Mouse (Mus musculus) 3134 (cell line): ENCODE measurements around the gene Exoc3l.

ENCODE experiments used
- DNase-seq: peaks from one replicate; pipeline ENCODE4 v3.0.0-alpha.2; 2011; ENCODE audit warnings: low spot score; ENCODE audit not compliant: insufficient read length; ENCODE audit errors: extremely low read depth

Exoc3l gene

DNA sequence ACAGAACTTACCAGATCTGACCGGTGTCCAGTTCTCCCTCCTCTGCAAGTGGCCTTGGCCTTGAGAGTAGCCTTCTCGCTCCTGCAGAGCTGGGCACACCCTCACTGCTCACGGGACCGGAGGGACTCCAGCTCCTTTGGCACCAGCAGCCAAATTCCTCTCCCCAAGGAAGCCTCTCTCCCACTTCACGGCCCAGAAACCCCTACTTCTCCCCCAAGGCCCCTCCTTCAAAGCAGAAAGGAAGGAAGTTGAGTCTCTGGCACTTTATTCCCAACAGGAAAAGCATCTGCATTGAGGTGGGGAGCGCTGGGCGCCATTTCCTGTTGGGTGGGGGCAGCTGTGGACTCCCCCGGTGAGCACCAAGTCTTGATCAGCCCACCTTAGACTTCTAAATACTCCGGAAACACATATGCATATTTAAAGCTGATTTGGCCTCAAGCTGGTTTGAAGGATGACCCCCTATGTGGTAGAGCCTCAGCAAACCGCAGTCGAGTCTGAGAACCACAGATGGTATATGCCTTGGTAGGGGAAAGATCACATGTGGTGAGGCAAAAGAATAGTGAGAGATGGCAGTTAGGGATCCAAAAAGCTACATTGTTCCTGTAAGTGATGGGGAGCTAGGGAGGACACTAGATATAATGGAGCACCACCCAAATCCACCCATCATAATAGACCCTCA is at the start of gene Exoc3l:
Gene Exoc3l (minus strand): TSS at position 207 of the 679 bp plus-strand sequence.
- no peak for DNase-seq

DNA sequence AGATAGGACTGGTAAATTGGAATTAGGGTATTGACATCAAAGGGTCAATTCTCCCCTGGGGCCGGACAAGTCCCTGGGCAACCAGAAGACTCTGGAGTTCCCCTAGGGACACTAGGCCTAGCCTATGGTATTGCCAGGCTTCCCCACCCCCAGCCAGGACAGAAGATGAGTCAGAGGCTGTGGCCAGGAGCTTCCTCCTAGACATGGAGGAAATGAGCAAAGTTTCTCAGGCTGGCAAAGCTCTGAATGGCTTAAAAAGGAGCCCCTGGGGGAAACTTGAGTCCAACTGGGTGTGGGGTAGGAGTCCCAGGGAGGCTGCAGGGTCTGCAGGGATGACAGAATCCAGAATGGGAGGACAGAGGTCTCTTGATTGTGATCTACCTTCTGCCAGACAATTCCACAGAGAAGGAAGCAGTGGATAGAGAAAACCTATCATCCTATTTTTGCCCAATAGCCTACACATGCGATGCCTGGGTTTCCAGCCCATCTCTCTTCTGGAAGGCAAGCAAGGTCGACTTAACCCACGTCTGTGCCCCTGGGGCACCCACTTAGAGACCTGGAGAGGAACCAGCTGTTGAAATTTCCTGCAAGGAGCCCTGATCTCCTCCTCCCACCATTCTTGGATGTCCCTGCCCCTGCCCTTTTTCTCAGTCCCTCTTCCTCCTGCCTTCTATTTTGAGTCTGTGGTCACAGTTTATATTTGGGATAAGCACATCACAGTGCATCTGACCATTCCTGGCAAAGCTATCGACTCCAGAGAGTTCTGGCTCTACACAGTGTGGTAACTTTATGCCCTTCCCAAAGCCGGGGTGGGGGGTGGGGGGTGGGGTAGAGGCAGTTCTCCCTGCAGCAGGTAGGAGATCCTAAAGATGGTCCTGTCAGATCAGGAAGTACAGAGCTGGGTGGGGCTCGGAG is 49.4 kb upstream of the Exoc3l start:
- DNase-seq, result peak; percentile 63

DNA sequence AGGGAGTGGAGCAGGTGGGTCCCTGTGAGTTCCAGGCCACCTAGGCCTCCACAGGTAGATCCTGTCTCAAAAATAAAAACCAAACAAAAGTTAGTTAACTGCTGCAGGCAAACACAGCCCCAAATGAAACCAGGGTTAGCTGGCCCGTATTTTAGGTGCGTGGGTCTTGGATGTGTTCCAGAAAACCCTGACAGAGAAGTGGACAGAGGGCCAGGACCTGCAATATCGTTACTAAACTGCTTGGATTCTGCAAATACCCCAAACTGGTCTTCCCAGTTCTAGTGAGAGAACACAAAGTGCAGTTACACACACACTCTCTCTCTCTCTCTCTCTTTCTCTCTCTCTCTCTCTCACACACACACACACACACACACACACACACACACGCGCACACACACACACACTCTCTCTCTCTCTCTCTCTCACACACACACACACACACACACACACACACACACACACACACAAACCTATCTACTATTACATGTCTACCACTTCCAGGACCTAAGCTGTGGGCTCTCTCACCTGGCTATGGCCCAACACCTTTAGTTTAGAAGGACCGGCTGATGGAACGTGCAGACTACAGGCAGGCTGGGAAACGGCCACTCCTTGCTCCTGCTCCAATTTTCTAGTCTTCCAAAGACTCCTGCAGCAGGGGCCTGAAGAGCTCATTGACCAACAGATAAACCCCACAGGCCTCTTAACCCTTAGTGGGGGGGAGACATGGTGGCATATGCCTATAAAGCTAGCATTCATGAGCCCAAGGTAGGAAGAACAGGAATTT is 48.1 kb upstream of the Exoc3l start:
- no peak for DNase-seq

DNA sequence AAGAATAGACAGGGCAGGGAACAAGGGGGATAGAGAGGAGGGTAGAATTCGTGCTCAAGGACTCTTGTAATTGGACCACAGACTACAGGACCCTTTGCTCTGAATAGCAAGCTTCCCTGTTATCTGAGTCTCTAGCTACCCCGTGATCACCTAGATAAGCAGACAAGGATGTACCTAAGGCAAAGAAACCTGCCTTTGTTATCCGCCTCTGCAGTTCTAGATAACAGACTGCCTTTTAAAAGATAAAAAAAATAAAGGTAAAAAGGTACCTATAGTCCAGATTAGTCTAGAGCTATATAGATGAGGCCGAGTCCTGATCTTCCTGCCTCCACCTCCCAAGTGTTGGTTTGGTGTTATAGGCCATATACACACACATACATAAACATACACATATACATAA is 46.9 kb upstream of the Exoc3l start:
- DNase-seq, result no peak

DNA sequence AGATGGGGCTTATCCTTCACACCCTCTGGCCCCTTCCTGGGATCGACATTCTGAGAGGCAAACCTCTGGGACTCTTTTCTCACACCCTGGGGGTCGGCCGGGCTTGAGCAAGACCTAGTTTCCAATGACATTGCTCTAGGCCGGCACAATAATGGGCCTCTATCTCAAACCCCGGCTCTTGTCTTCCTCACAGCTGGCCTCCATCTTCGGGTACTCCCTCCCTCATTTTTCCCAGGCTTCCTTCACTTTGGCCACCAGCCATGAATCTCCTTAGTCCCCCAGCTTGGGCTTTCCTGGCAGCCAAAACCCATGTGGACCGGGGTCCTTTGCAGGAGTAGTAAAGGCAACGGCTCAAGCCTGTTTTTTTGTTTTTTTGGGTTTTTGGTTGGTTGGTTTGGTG is 45.5 kb upstream of the Exoc3l start:
- no peak for DNase-seq

DNA sequence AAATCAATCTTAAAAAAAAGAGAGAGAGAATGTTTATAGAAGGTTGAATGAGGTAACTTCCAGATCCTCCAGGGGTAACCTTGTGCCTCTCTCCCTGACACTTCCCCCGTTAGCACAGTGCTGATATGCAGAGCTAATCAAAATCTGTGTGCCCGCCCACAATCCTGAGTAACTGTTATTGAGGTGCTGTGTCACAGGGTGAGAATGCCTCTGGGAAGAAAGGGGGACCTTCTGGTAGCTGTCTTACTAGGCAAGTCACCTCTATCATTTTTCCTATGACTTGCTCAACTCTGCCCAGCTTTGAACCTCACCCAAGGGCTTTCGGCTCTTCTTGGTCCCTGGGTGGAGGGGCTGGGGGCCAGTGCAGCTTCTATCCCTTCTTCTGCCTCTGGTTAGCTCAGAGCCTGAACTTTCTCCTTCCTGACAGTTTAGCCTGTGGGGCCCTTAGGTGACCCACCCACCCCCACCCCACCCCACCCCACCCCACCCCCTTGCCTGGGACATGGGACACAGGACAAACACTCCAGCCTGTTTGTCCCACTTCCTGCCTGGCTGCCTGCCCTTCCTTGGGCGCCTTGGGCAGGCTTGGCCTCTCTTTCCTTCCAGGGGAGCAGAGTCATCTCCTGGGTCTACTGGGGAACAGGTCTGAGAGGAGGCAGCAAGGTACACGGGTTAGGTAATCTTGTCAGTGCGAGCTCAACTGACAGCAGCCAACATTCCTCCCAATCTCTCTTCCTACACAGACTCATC is 44.2 kb upstream of the Exoc3l start:
- DNase-seq, result no peak

DNA sequence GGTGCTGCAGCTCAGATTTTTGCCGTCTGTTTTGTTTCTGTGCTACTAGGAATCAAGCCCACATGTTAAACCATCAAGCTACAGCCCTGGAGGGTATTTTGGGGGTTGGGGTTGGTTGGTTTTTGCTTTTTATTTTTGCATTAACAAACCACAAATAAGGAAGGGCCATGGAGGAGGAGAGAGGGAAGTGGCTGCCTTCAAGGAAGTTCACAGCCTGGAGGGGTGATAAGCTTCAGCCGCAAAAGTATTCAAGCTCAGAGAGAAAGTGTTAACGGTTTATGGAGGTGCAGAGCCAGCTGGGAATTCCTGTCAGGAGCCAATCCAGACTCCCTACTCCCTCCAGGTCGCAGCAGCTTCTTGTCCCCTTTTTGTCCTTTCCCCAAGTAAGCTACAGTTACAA is 43.1 kb upstream of the Exoc3l start:
- DNase-seq, result no peak

DNA sequence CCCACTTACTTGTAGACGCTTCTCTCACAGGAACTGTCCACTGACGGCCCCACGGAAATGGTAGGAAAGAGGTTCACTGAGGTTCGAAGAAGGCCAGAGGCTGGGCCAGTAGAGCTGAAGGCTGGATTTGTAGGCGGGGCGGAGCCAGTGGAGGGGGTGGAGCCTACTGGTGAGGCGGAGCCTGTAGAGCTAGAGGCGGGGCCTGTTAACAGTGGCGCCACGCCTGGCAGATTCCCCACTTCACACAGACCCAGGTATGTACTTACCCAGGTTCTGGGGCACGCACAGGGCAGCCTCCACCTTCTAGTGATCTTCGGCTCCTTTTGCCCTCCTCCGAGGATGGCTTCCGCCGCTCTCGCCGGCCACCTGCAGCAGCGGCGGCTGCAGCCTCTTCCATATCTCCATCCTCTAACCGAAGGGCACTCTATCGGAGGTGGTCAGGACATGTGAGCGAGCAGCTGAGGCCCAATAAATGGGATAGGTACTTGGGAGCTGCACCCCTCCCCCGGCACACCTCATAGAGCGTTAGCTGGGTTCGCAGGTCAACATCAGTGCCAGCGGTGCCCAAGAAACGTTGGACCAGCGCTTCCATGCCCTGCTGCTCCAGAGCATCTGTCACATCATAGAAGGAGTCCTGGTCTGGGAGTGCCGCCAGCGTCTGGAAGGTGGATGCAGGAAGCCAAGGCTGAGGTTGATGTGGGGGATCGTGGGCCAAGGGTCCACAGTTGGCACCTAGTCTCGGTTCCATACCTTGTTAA is 40.7 kb upstream of the Exoc3l start:
- no peak for DNase-seq

DNA sequence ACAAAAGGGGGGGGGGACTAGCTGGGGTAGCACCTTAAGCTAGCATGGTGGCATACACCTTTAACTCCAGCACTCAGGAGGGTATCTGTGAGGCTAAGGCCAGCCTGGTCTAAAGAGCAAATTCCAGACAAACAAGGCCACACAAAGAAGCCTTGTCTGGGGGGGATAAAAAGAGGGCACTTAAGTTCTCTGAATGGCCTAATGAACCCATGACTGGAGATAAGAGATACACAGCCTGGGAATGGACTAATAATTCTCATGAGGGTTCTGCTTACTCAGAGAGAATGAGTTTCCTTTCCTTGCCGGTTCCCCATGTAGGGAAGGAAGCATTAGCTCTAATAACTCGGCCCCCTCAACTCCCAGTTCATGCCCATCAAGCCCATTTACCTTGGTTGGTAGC is 36.6 kb upstream of the Exoc3l start:
- DNase-seq, result no peak

DNA sequence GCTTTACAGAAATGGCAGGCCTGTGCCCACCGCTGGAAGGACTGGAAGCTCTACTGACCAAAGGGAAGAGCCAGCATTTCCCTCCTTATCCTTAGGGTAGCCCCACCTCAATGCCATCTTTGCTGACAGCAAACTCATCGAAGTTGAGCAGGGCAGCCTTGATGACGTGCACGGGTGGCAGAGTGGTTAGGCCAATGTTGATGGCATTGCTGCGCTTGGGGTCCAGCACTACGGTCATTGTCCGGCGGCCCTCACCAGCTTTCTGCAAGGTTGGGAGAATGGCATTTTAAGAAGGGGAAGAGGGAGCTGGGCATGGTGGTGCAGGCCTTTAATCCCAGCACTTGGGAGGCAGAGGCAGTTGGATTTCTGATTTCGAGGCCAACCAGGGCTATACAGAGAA is 36.0 kb upstream of the Exoc3l start:
- DNase-seq, result no peak

DNA sequence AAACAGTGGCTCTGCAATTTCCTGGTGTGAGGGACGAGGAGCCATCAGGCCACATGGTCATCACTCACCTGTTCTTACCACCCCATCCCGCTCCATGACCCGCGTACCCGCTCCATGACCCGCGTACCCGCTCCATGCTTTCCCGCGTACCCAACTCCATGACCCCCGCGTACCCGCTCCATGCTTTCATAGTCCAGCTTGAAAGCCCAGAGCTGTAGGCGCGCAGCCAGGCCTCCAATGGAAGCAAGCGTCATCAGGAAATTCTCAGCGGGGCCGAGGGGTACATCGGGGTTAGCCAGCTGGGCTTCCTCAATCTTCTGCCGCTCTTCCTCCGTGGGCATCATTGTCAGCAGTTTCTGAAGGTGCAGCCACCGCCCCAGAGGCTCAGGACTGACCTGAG is 35.6 kb upstream of the Exoc3l start:
- no peak for DNase-seq

DNA sequence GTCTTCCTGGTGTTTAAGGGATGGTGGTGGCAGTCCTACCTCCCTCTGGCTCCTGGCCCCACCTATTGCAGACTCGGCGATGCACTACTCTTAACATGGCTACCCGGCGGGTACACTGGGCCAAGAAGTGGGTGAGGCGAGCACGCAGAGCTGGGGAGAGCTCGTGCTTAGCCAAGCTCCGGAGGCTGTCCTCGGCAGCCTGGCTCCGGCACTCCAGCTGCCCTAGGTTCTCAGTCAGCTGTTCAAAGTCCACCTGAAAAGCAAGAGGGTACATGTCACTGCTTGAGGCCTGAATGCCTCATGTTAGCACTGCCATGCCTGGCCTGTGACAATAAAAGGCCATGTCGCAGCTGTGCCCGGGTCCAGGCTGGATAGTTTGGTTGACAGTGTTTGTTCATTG is 34.4 kb upstream of the Exoc3l start:
- DNase-seq, result no peak

DNA sequence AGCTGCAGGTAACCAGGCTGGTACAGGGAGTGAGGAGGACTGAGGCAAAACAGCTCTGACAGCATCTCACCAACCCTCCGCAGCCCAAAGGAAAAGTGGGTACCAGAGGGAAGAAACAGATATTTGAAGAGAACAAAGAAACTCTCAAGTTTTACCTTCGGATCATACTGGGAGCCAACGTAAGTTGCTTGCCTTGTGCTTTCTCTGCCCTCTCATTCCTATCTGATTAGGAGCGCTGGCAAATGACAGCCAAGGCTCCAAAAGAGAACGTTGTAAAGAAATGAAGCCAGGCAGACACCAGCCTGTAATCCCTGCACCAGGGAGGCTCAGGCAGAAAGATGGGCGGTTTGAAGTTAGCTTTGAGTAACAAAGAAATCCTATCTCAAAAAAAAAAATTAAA is 31.1 kb upstream of the Exoc3l start:
- no peak for DNase-seq

DNA sequence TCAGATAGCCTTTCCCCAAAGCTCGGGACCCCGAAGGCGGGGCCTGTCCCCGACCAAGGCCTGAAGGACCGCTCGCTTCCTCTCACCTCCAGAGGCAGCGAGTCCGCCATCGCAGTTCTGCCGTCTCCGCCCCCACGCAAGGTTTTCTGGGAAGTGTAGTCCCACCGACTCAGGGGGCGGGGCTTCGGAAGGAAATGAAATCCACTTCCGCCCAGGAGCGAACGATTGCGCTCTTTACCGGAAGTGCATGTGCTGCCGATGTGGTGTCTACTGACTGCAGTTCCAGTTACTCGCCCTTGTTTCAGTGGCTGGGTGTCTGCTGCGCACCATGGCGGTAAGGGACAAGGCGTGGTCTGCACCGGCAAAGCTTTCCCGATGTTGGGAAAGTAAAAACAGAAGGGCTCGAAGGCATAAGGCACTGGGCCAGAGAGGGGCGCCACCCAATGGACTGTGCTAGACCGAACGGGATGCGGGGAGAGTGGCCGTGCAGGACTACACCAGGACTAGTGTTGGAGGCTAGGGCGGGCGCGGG is 30.3 kb upstream of the Exoc3l start, which contains the start of the genes Lrrc29 and Tmem208:
Gene Lrrc29 (minus strand): TSS at position 138 of the 532 bp plus-strand sequence.
Gene Tmem208 (plus strand): TSS at position 214 of the 532 bp plus-strand sequence.
- peak; percentile 90 for DNase-seq

DNA sequence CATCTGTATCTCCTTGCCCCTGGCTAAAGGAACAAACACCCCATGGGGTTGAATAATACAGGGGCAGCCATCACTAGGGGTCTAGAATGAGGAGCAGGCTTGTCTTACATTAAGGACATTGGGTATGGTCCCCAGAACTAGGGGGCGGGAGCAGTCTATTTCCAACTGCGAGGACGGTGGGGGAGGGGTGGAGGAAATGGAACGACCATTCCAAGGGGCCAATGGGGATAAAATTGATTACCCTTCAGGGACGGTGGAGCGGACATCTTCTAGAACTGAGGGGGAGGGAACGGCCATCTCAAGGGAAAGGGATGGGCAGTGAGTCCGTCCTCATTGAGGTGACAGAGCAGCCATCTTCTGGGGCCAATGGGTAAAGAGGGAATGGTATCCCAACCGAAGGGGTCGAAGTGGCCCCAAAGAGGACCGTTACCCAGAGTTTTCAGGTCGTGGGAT is 29.8 kb upstream of the Exoc3l start:
- no peak for DNase-seq

DNA sequence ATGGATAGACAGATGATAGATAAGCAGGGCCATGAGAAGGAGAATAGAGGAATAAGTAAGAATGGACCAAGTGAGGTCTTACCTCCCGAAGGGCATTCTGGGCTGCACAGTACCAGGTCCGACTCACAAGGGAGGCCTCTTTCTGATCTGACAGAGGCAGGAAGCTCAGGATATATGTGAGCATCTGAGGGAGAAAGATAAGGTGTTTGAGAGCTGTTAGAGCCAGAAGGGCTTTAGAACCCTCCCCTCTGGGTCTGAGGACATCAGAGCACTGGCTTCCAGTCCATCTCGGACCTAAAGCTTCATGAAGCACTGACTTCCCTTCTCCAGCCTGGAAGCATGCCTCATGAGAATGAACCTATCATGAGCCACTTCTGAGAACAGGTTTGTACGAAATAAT is 27.3 kb upstream of the Exoc3l start:
- no peak for DNase-seq

DNA sequence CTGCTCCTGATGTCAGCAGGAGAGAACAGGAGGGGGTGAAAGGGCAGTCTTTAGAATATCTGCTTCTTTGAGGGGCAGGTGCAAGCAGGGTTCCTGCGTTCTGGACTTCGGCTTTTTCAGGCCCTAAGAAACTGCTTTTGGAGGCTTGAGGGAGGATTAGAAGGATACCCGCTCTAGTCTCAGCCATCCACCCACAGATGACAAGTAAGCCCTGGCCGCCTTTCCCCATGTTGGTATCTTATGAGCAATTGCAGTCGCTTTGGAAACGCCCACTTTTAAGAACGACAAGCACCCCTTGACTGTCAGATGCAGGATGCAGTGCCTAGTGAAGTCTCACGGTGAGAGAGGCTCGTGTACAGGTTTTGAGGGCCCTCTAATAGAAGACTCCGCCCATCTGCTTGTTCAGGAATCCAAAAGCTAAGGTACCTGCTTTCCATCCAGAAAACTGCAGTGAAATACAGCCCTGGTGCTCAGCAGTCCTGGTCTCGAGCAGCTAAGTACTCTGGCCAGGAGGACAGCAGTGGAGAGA is 22.8 kb upstream of the Exoc3l start:
- no peak for DNase-seq

DNA sequence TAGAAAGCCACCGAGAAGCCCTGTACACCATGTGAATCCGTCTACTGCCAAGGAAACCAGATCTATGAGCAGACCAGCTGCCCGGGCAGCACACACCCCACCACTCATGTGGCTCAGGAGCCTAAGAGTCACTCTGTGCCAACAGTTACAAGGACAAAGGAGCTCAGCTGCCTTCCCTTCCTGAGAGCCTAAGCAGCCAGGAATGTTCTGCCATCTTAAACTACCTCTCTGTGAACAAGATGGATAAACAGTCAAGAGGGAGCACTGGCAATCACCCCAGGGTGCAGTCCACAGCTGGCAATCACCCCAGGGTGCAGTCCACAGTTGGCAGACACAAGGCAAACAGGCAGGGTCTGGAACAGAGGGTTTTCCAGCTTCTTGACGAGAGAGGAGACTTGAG is 22.0 kb upstream of the Exoc3l start:
- DNase-seq, result no peak
